8 mouse cellular contexts compared by ENCODE assay signal in the genomic region with DNA sequence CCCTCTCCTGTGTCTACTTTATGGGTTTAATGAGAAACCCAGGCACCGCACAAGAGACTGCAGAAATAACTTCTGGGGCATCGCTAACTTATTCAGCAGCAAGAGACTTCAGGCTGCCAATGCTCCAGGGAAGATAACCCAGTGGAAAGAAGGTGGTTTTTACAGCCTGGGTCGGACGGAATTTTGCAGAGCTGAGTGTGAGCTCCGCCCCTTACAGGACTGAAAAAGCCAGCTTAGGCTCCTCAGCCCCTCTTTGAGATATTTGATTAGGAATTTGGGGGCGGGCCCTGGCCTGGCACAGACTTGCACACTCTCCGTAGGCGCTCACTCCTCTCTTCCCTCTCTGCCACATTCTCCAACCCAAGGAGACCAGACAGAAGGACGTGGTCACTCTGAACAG. TPM values are rescaled to one million over a fixed set of nuclear protein-coding genes. Genes with fewer than 3 reads are reported as not detected.
DNase-seq lines count a peak whose midpoint lies in the region; ATAC-seq lines count a peak whose summit lies in the region.

Gene Fmod (plus strand): TSS at position 83 of the 400 bp plus-strand sequence.

- ATAC-seq in midbrain, embryonic 12.5 days (ENCODE audit: low FRiP score, low read depth) = no peak
- ATAC-seq in midbrain, embryonic 13.5 days = no peak
- ATAC-seq in intestine, embryonic 16.5 days = 0 out of 2 replicates have a peak, but pooled peaks have one; percentile 58
- ATAC-seq in neural tube, embryonic 13.5 days (ENCODE audit: low read depth) = no peak
- no peak for ATAC-seq in granulocyte monocyte progenitor cell, adult 5-6 weeks (replicated peaks; ENCODE audit: poor library complexity, severe bottlenecking)

- no peaks in the 10 kb centered on the region for H3K27me3 ChIP-seq in midbrain, embryonic 12.5 days
- no peaks in the 10 kb centered on the region for H3K27me3 ChIP-seq in midbrain, embryonic 13.5 days
- no peaks in the 10 kb centered on the region for H3K27me3 ChIP-seq in intestine, embryonic 16.5 days (replicated peaks; ENCODE audit: control insufficient read depth, insufficient read depth, low read length)
- no peaks in the 10 kb centered on the region for H3K27me3 ChIP-seq in neural tube, embryonic 13.5 days

- H3K36me3 ChIP-seq in midbrain, embryonic 12.5 days = no peaks in the 10 kb centered on the region
- H3K36me3 ChIP-seq in midbrain, embryonic 13.5 days = no peaks in the 10 kb centered on the region
- H3K36me3 ChIP-seq in intestine, embryonic 16.5 days (ENCODE audit: control insufficient read depth, insufficient read depth, low read length) = no peaks in the 10 kb centered on the region
- no peaks in the 10 kb centered on the region for H3K36me3 ChIP-seq in neural tube, embryonic 13.5 days

- no peak within 1 kb of the TSS for H3K4me3 ChIP-seq in midbrain, embryonic 12.5 days
- no peak within 1 kb of the TSS for H3K4me3 ChIP-seq in midbrain, embryonic 13.5 days (replicated peaks)
- H3K4me3 ChIP-seq in intestine, embryonic 16.5 days (ENCODE audit: low read length) = no peak within 1 kb of the TSS
- no peak within 1 kb of the TSS for H3K4me3 ChIP-seq in neural tube, embryonic 13.5 days

- H3K4me2 ChIP-seq in midbrain, embryonic 12.5 days (replicated peaks) = no peak within 1 kb of the TSS
- no peak within 1 kb of the TSS for H3K4me2 ChIP-seq in midbrain, embryonic 13.5 days (replicated peaks)
- H3K4me2 ChIP-seq in intestine, embryonic 16.5 days (ENCODE audit: low read depth, low read length) = peak within 1 kb of the TSS; percentile 10; the same call in 1 of the 2 replicates
- no peak within 1 kb of the TSS for H3K4me2 ChIP-seq in neural tube, embryonic 13.5 days

- H3K27ac ChIP-seq in midbrain, embryonic 12.5 days (replicated peaks) = no peak within 1 kb of the TSS
- no peak within 1 kb of the TSS for H3K27ac ChIP-seq in midbrain, embryonic 13.5 days
- H3K27ac ChIP-seq in intestine, embryonic 16.5 days (ENCODE audit: low read length) = peak within 1 kb of the TSS; percentile 21; the same call in 1 of the 2 replicates
- no peak within 1 kb of the TSS for H3K27ac ChIP-seq in neural tube, embryonic 13.5 days (replicated peaks)

- 48% methylated on average over 9 of the region's 9 CpGs for WGBS in midbrain, embryonic 12.5 days
- 51% methylated on average over 9 of the region's 9 CpGs for WGBS in midbrain, embryonic 13.5 days
- 18% methylated on average over 9 of the region's 9 CpGs for WGBS in intestine, embryonic 16.5 days
- WGBS in neural tube, embryonic 13.5 days = 49% methylated on average over 9 of the region's 9 CpGs

- no peaks in the 10 kb centered on the region for H3K9me3 ChIP-seq in midbrain, embryonic 12.5 days
- H3K9me3 ChIP-seq in midbrain, embryonic 13.5 days = no peaks in the 10 kb centered on the region
- H3K9me3 ChIP-seq in intestine, embryonic 16.5 days (ENCODE audit: control insufficient read depth, low read length) = no peaks in the 10 kb centered on the region
- no peaks in the 10 kb centered on the region for H3K9me3 ChIP-seq in neural tube, embryonic 13.5 days

- DNase-seq in adrenal gland, postnatal 14 days = no peak
- no peak for DNase-seq in adrenal gland, postnatal 25 days
- DNase-seq in cerebellum, postnatal 36 days = no peak

- H3K9ac ChIP-seq in midbrain, embryonic 12.5 days (replicated peaks) = no peak within 1 kb of the TSS
- H3K9ac ChIP-seq in midbrain, embryonic 13.5 days (replicated peaks) = no peak within 1 kb of the TSS
- no peak within 1 kb of the TSS for H3K9ac ChIP-seq in intestine, embryonic 16.5 days (ENCODE audit: low read depth, low read length)
- H3K9ac ChIP-seq in neural tube, embryonic 13.5 days = no peak within 1 kb of the TSS

- H3K4me1 ChIP-seq in midbrain, embryonic 12.5 days = no peaks in the 10 kb centered on the region
- H3K4me1 ChIP-seq in midbrain, embryonic 13.5 days (replicated peaks) = peaks cover 7% of the 10 kb centered on the region
- peaks cover 10% of the 10 kb centered on the region; the same call in 1 of the 2 replicates for H3K4me1 ChIP-seq in intestine, embryonic 16.5 days (ENCODE audit: control insufficient read depth, insufficient read depth, low read length)
- H3K4me1 ChIP-seq in neural tube, embryonic 13.5 days (replicated peaks) = peaks cover 16% of the 10 kb centered on the region

RNA-seq across cellular contexts. Expression of gene Fmod, which starts in this region (rescaled TPM):
- total RNA-seq in adrenal gland, postnatal 14 days (2021) = 13.9 and 15.3 TPM in 2 replicates
- total RNA-seq in adrenal gland, postnatal 25 days (2021) = 4.7 and 5.0 TPM in 2 replicates
- 10.9 and 15.0 TPM in 2 replicates for polyA plus RNA-seq in midbrain, embryonic 12.5 days (2016; fragmentation: Nextera tagmentation; extraction: Ambion mirVana)
- polyA plus RNA-seq in midbrain, embryonic 13.5 days (2015; fragmentation: Nextera tagmentation; extraction: Ambion mirVana) = 5.5 and 5.7 TPM in 2 replicates
- polyA plus RNA-seq in intestine, embryonic 16.5 days (2015; fragmentation: Nextera tagmentation; extraction: Ambion mirVana) = 8.7 and 8.8 TPM in 2 replicates
- 11.1 and 14.9 TPM in 2 replicates for polyA plus RNA-seq in neural tube, embryonic 13.5 days (2015; fragmentation: Nextera tagmentation; extraction: Ambion mirVana)
- not detected in 2 replicates for total RNA-seq in granulocyte monocyte progenitor cell, adult 5-6 weeks (2014; fragmentation: Nextera tagmentation)
- total RNA-seq in granulocyte monocyte progenitor cell, adult 5-6 weeks (2017) = not detected in 2 replicates
